Mouse (Mus musculus) small intestine, adult 2 months (tissue): Measurements from ENCODE around the gene Cpeb1. TPM values are rescaled to one million over a fixed set of nuclear protein-coding genes. Genes with fewer than 3 reads are reported as not detected.

Experiments used
- H3K27ac ChIP-seq: fragments of 200-500 bp; 2 replicates; pipeline ENCODE4 v1.5.1; 2012; ENCODE audit warnings: low read depth, low read length, control low read depth, inconsistent platforms; ENCODE audit not compliant: insufficient read depth
- H3K27me3 ChIP-seq: fragments of 200-500 bp; 2 replicates; pipeline ENCODE4 v1.6.1; 2012; ENCODE audit warnings: mild to moderate bottlenecking, moderate library complexity, low read length, inconsistent platforms; ENCODE audit not compliant: control insufficient read depth, insufficient read depth
- H3K36me3 ChIP-seq: fragments of 200-500 bp; 2 replicates; pipeline ENCODE4 v1.6.1; 2012; ENCODE audit warnings: mild to moderate bottlenecking, low read length, control low read depth, inconsistent platforms; ENCODE audit not compliant: control insufficient read depth, insufficient read depth
- H3K4me1 ChIP-seq: fragments of 200-500 bp; 2 replicates; pipeline ENCODE4 v1.6.1; 2012; ENCODE audit warnings: low read length, inconsistent platforms, mixed read lengths; ENCODE audit not compliant: control insufficient read depth, insufficient read depth, insufficient read length
- H3K4me3 ChIP-seq: fragments of 200-500 bp; 2 replicates; pipeline ENCODE4 v1.5.1; 2012; ENCODE audit warnings: low read depth, mild to moderate bottlenecking, control low read depth, inconsistent platforms, low read length, moderate library complexity
- CTCF ChIP-seq: fragments of 200-500 bp; IDR thresholded peaks from 2 replicates; pipeline ENCODE4 v1.5.1; 2012; ENCODE audit warnings: low read depth, mild to moderate bottlenecking, control low read depth, inconsistent platforms, low read length, moderate library complexity, mixed read lengths; ENCODE audit not compliant: insufficient replicate concordance, insufficient read length; ENCODE audit errors: extremely low read depth
- POLR2A ChIP-seq: fragments of 200-500 bp; IDR thresholded peaks from 2 replicates; pipeline ENCODE4 v1.6.1; 2012; ENCODE audit warnings: low read depth, mild to moderate bottlenecking, control low read depth, inconsistent platforms, low read length, moderate library complexity
- WGBS: fragments of 180-500 bp; shearing (Covaris S2); methylation state at CpG from one replicate; pipeline ENCODE4 v1.1.7; 2018; 5-methylcytosine and 5-hydroxymethylcytosine counted together
- polyA plus RNA-seq: library from polyadenylated mRNA; depleted of rRNA; stranded (reverse); fragments of >200 nt; gene quantifications from 2 replicates; pipeline ENCODE4 v1.2.3, GENCODE M21; 2012

Gene Cpeb1
- polyA plus RNA-seq, 1 experiment: 0.28 TPM

DNA sequence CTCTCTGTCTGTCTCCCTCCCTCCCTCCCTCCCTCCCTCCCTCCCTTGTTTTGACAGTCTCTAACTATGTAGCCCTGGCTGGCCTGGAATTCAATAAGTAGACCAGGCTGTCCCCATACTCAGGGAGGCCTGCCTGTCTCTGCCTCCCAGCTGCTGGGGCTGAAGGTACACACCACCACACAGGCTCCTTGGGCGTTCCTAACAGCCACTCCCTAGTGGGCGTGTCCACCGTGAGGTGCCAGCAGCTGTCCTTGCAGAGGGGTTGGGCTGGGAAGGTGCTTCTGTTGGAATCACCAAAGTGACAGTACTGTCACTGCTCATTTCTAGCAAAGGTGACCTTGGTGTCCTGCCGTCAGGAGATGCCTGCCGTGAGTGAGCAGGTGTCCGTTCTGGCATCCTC is 128.4 kb downstream of the Cpeb1 start:
- no peak for TF ChIP-seq CTCF
- Histone ChIP-seq H3K27ac (no peak overlapping the region), H3K36me3 (no peaks in the 10 kb centered on the region), H3K4me3 (no peak overlapping the region), H3K4me1 (peaks cover 3% of the 10 kb centered on the region; the same call in 1 of the 2 replicates), H3K27me3 (no peaks in the 10 kb centered on the region)
- 62% methylated on average over 6 of the region's 6 CpGs for WGBS

DNA sequence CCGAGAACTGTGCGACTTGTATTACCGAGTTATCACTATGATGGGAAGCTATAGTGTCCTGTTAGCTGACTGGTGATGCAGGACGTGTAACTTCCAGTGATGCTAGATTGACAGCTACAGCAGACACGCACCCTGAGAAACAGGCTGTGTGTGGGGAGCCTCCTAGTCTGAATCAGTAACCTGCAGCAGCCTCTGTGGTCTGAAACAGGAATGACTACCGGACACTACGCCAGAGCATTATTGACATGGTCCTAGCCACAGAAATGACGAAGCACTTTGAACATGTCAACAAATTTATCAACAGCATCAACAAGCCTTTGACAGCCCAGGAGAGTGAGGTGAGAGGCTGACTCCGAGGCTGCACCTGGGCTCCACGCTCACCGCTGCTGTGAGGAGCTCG is 129.2 kb downstream of the Cpeb1 start:
- H3K36me3 ChIP-seq: no peaks in the 10 kb centered on the region
- peaks cover 3% of the 10 kb centered on the region; the same call in 1 of the 2 replicates for H3K4me1 ChIP-seq
- no peak for TF ChIP-seq POLR2A
- WGBS: 83% methylated on average over 12 of the region's 12 CpGs
- H3K27ac ChIP-seq: no peak overlapping the region
- no peaks in the 10 kb centered on the region for H3K27me3 ChIP-seq
- no peak overlapping the region for H3K4me3 ChIP-seq

DNA sequence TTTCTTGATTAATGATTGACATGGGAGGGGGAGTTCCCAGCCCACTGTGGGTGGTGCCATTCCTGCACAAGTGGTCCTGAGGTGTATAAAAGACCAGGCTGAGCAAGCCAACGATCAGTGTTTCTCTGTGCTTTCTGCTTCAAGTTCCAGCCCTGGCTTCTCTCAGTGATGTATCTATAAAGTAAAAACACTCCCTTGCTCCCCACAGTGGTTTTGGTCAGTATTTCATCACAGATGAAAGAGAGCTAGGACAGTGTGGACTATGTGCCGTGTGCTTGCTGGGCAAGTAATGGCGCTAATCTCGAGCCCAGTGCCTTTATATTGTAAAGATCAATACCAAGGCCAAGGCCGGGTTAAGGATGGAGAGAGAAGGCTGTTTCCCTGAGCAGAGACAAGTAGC is 133.5 kb downstream of the Cpeb1 start:
- WGBS: 64% methylated on average over 5 of the region's 5 CpGs
- H3K36me3 ChIP-seq: no peaks in the 10 kb centered on the region
- no peaks in the 10 kb centered on the region for H3K27me3 ChIP-seq
- 0 out of 2 replicates have a peak, but pooled peaks cover under 1% of the 10 kb centered on the region for H3K4me1 ChIP-seq
- H3K4me3 ChIP-seq: no peak overlapping the region
- no peak for TF ChIP-seq POLR2A
- TF ChIP-seq CTCF: no peak
- no peak overlapping the region for H3K27ac ChIP-seq

DNA sequence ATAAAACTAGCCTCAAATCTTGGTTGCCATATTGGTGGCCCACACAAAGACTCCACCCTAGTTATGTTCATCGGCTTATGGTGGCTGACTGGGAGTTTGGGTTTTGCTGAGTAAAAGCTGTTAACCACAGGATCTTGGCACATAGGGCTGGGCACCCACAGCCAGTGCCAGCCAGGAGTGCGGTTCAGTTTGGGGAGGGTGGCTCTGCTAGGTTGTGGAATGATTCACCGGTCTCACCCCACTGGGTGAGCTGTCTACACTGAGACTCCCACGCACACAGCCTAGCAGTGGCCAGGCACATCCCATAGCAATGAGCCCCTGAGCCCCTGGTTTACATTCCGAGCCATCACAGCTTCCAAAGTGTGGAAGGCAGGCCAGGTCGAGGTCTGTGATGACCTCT is 135.5 kb downstream of the Cpeb1 start:
- Histone ChIP-seq H3K4me1 (no peaks in the 10 kb centered on the region), H3K36me3 (no peaks in the 10 kb centered on the region), H3K27me3 (no peaks in the 10 kb centered on the region), H3K4me3 (no peak overlapping the region), H3K27ac (no peak overlapping the region)
- no peak for TF ChIP-seq CTCF
- no peak for TF ChIP-seq POLR2A
- 81% methylated on average over 6 of the region's 6 CpGs for WGBS

DNA sequence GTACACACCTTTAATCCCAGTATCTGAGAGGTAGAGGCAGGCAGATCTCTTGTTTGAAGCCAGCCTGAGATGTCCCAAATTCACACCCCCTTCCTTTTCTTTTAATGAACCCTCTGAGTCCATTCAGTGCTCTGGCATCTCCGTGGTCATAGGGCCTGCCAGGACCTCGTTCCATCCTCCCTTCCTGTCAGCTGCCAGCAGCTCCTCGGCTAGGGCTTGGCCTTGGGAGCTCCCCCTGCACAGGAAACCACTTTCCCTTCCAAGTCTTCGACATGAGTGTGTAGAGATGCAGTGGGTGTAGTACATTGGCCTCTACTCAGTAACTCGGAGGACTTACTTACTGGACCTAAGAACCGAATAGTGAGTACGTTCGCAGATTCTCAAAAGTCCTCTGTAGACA is 139.7 kb downstream of the Cpeb1 start:
- WGBS: 62% methylated on average over 8 of the region's 8 CpGs
- H3K36me3 ChIP-seq: no peaks in the 10 kb centered on the region
- H3K27ac ChIP-seq: no peak overlapping the region
- no peaks in the 10 kb centered on the region for H3K4me1 ChIP-seq
- TF ChIP-seq CTCF: no peak
- TF ChIP-seq POLR2A: no peak
- no peak overlapping the region for H3K4me3 ChIP-seq
- H3K27me3 ChIP-seq: no peaks in the 10 kb centered on the region

DNA sequence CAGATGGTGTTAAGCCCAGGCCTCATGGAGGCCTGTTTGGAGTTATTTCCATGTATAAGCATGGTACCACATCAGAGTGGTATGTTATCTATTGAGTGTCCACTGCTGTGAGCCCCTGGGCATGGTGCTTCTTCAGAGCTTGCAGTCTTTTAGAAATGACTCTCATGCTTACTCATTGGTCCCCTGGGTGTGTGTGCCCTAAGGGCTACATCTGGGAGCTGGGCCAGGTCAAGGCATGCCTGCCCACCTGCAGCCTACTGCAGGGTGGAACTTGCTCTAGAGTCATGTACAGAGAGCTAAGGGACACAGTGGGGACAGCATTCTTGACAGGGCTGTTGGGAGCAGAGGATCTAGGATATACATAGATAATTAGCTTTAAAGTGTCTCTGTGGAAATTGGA is 143.7 kb downstream of the Cpeb1 start:
- no peak overlapping the region for H3K27ac ChIP-seq
- no peaks in the 10 kb centered on the region for H3K4me1 ChIP-seq
- TF ChIP-seq CTCF (no peak), POLR2A (no peak)
- no peaks in the 10 kb centered on the region for H3K36me3 ChIP-seq
- no peak overlapping the region for H3K4me3 ChIP-seq
- no peaks in the 10 kb centered on the region for H3K27me3 ChIP-seq

DNA sequence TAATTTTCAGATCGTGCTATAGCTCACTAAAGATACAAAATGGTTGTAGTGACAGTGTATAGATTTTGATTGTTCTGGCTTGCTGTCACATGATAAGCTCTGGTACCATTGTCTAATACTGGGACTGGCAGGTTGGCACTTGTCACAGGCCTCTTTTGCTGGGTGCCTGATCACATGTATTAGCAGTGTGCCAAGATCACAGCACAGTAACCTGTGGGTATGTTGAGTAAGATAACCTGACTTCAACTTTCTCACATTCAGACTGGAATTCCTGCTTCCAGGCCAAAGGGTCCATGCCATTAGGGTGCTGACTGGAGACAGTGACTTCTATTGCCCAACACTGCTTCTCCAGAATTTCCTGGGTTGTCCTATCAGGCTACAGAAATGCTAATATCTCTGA is 144.1 kb downstream of the Cpeb1 start:
- WGBS: 88% methylated on average over 1 of the region's 1 CpGs
- no peaks in the 10 kb centered on the region for H3K36me3 ChIP-seq
- TF ChIP-seq POLR2A (no peak), CTCF (no peak)
- H3K4me1 ChIP-seq: no peaks in the 10 kb centered on the region
- H3K27ac ChIP-seq: no peak overlapping the region
- H3K4me3 ChIP-seq: no peak overlapping the region
- no peaks in the 10 kb centered on the region for H3K27me3 ChIP-seq

DNA sequence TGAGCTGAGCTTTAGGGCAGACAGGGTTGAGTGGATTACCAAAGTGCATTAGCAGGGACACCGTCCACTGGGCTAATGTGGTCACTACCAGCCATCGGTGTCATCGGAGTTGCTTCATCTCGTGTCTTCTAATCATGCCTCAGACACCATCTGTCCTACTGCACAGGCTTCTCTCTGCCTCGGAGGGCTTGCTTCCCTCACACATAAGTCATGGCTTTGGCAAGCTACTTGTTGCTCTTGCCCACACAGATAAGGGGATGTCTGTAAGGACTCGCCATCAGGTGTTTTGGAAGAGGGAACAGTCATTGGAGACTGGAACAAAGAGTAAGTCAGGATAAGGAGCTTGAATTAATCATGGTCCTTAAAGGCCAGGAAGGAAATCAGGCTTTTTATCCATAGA is 146.0 kb downstream of the Cpeb1 start:
- Histone ChIP-seq H3K4me1 (no peaks in the 10 kb centered on the region), H3K36me3 (no peaks in the 10 kb centered on the region), H3K4me3 (no peak overlapping the region), H3K27ac (no peak overlapping the region), H3K27me3 (no peaks in the 10 kb centered on the region)
- TF ChIP-seq POLR2A (no peak), CTCF (no peak)
- WGBS: 91% methylated on average over 6 of the region's 6 CpGs
